Mouse (Mus musculus) urinary bladder, adult 18-20 months (tissue): Measurements from ENCODE around the gene Kcnk16.

Experiments
- DNase-seq, 2 experiments: peaks; one replicate each; pipeline ENCODE4 v3.0.0; 2022; ENCODE audit warnings: low spot score in 2 of 2, mixed read lengths in 2 of 2

The Kcnk16 gene

DNA sequence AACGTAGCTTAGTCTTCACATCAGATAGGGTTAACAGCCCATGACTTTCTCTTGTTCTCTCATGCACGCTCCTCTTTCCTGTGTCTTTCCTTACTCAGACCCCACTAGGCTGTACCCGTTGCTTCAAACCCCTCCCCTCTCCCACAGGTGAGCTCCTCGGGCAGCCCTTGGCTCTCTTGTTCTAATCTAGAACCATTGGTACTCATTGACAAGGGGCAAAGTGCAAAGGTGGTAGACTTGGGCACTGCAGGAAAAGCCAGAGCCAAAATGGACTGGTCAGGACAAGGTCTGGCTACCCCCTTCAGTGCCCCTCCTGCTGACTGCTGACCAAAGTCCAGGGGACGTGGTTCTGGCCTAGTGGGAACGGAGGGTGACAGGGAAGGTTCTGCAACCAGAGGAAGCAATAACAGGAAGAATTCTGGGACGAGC, 38.9 kb downstream of the Kcnk16 start:
- no peak for DNase-seq

DNA sequence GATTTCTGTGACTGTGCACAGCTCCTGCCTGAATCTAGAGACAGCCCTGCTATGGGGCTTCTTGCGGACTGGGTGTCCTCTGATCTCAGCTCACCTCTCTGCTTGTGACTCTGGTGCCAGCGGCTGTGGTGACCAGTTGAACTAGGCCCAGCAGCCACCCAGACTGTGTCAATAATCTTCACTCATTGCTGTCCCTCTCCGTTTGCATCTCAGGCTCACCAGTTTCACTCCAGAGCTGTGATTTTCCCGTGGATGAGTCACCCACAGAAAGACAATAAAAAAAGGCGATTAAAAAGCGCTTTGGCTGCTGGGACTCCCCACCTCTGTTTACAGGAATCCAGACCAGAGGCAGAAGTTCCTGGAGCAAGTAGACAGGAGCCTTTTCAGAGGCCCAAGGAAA, 39.6 kb downstream of the Kcnk16 start:
- DNase-seq: no peak

DNA sequence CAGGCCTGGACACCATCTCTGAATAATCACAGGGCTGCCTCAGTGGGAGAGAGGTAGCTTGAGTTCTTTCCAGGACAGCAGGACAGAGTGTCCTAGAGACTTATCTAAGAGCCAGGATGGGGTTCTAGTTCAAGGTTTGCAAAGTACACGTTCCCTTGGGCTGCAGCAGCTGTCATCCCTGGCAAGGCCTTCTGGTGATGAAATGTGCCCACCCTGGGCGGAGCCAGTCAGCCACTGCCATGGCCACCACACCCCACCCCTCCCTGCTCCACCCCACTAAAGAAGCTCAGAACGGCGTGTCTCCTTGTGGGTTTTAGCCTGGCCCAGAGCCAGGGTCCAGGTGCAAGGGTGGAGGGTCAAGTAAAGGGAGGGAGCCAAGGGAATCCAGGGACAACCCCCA, 40.7 kb downstream of the Kcnk16 start:
- no peak for DNase-seq

DNA sequence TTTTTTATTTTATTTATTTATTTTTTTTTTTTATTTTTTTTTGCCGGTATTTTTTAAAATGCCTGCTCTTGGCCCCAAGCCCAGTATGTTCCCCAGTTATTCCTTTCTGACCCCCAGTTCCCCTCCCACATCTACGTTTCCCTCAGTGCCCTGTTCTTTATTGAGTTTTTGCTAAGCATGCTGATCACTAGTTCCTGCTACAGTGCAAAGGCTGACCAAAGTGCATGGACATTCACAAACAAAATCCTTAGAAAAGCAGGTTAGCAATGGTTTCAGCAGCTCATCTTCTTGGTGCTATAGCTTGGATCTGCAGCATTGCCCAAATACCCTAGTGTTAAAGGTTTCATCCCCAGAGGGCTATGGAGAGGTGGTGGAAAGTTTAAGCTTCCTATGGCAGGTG, 42.0 kb downstream of the Kcnk16 start:
- DNase-seq: no peak

DNA sequence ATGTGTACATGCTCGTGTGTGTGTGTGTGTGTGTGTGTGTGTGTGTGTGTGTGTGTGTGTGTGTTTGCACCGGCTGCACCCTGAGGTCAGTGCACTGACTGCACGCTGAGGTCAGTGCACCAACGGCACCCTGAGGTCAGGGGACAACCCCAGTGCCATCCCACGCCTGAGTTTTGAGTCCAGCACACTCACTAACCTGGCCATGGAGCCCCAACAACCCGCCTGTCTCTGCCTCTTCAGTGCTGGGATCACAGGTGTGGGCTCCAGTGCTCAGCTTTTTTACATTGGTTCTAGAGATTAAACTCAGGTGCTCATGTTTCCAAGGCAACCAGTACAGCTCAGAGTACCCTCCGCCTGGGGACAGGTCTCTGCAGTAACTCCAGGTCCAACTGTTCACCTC, 42.5 kb downstream of the Kcnk16 start:
- DNase-seq: no peak

DNA sequence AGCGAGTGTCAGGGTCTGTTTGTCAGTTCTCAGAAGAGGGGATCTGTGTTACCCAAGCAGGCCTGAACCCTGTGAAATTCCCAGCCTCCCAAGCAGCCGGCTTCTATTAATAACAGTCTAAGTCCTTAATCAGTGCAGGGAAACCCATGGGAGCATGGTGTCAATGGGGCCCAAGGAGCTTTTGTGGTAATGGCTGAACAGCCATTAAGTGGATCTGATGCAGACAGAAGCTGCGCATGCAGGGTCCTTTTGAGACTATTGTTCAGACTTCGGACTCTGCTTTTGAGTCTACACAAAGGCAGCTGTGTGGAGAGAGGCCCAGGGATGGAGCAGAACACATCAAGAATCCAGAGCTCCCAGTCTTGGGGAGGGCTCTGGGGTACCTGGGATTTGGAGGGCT, 43.5 kb downstream of the Kcnk16 start:
- no peak for DNase-seq

DNA sequence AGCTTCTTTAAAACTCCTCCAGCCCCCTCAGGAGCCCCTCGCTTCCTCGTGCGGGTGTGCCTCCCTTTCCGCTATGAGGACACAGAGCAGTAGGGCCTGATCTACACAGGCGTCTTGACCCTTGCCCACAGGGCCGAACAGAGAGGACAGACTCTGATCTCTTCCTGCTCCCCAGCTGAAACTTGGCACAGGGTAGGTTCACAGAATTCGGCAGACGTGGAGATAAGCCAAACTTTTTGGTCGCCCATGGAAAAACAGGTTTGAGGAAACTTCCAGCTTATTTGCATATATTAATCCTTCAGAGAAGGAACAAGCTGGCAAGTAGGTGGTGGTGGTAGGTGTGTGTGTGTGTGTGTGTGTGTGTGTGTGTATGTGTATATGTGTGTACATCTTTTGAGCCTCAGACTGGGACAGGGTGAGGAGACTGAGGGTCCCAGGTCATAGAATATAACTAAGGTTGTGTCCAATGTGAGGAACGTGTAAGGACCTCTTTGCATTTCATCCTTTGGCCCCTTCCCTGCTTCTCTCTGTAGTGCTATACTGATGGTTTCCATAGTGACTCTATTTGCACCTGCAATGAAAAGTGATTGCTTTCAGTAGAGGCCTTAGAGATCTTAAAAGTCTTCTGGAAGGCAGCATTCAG, 44.3 kb downstream of the Kcnk16 start:
- DNase-seq: no peak

DNA sequence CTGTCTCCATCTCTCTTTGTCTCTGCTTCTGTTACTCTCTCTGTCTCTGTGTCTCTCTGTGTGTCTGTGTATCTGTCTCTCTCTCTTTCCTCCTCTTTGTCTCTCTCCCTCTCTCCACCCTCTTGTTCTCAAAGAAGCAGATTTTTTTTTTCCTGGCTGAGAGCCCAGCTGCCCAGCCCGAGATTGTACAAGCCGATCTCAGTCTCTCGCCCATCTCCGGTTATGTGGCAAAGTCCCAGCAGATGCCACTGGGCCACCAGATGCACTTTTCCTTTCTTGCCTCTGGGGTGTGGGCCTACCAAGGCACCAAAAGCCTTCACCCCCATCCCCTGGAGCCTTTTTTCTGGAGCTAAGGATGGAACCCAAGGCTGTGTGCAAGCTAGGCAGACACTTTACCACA, 44.8 kb downstream of the Kcnk16 start:
- no peak for DNase-seq

DNA sequence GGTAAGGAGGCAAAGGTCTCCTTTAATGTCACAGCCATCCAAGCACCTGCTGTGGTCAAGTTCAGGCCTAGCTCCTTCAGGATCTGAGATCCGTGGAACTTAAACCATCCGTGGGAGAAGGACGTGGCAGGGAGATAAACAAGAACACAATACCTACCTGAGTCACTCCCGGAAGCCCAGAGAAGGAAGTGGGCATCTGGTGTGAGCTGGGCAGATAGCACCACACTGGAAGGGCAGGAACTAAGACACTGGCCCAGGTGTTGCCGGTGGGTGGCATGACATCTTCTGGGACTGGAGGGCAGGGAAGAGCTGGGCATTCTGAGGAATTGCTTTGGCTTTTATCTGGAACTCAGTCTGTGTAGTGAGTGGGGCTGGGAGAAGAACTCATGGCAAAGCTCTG, 45.7 kb downstream of the Kcnk16 start:
- DNase-seq: no peak

DNA sequence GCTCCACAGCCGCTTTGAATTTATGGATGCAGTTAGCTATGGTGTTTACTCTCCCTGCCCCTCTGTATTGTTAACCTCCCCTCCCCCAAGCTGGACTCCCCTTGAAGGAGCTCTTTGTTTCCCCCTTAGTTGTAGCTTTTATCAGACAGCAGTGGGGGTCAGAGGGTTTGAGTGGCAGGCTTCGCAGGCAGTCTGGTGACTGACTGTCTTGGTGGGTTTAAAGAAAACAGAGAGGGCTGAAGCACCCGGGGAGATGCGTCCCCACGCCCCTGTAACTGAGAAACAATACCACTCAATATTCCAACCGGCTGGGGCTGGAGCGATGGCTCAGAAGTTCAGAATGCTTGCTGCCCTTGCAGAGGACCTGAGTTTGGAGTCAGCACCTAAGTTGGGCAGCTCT, 47.9 kb downstream of the Kcnk16 start:
- DNase-seq: no peak

DNA sequence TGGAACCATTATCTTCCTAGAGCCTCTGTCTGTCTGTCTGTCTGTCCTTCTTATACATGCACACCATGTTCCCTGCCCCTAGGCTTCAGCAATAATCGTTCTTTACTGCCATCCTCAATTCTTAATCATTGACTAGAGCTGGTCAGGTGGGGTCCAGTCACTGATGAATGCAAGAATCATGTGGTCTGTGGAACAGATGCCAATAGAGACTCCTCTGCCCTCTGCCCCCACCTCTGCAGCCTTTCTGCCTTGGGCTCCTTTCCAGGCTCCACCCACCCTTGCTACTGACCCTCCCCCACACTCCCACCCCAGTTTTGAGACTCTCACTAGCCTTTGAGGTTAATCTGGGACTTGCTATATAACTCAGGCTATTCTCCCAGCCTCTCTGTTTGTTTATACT, 49.1 kb downstream of the Kcnk16 start:
- no peak for DNase-seq

DNA sequence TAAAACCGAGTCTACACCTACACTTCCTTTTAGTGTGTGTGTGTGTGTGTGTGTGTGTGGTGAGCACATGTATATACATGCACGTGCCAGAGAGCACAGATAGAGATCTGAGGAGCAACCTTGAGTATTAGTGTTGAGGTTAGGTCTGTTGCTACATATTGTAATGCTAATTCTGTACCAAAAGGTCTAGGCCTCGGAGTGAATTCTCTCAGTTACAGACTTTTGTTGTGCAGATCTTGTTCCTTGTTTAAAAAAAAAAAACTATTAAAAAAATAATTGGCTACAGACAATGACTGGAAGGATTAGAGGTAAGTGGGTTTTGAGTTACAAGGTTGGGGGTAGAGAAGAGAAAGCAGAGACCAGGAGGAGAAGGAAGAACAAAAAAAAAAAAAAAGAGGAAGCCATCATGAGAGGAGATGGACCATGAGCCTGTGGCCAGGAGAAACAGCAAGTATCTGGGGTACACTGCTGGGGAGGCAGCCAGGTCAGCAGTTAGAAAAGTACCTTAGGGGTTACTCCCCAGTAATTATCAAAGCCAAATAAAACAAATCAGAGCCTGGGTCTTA, 51.6 kb downstream of the Kcnk16 start:
- DNase-seq: no peak

DNA sequence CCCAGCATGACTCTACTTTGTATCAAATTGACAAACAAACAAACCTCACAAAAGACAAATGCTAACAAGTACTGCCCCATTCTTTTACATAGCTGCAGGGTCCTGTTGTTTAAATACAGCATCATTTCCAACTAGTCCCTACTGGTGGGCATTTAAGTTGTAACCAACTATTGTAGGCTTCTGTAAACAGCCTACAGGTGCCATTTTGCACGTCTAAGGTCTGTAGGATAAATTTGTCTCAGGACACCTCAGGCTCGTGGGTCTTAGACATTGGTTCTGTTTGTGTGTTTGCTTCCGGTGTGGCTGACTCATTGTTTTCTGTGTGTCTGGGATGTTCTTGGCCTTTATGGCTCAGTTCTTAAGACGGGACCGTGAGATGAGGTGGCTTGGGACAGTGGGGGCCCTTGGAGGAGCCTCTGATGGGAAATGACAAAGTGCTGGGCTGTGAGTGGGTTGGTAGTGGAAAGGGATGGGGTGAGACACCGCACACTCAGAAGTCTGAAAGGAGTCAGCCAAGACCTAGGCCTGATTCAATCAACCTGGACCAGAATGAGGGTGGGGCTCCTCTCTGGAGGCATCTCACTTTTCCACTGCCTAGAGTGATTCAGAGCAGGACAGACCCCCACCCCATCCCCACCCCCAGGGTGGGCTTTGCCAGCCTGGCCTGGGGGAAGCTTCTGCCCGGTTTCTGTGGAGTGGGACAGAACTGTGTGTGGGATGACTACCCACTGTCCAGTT, 52.3 kb downstream of the Kcnk16 start:
- DNase-seq: no peak

DNA sequence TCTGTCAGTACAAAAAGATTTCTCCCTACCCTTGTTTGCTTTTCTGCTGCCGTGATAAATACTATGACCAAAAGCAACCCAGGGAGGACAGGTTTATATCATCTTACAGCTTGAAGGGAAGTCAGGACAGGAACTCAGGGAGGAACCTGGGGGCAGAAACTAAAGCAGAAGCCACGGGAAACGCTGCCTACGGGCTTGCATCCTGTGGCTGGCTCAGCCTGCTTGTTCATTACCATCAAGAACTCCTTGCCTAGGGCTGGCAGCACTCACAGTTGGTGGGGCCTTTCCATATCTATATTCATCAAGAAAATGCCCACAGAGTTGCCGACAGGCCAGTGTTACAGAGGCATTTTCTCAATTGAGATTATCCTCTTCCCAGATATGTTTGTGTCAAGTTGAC, 53.2 kb downstream of the Kcnk16 start:
- no peak for DNase-seq

DNA sequence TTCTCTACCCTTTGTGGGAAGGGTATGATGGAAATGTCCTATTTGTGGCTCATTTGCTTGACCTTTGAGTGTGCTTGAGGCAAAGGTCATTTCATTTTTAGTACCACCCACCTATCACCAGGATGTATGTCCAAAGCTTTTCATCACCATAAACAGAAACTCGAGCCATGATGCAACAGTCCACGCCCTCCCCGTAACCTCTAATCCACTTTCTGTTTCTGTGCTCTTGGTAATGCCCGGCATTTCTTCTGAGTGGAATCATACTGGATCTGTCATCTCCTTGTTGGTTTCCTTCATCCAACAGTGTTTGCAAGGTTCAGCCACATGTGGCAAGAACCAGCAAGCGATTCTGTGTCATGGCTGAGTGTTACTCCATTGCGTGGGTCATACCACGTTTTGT, 54.9 kb downstream of the Kcnk16 start:
- peak in 1 of 2 experiments; percentile 33 for DNase-seq

DNA sequence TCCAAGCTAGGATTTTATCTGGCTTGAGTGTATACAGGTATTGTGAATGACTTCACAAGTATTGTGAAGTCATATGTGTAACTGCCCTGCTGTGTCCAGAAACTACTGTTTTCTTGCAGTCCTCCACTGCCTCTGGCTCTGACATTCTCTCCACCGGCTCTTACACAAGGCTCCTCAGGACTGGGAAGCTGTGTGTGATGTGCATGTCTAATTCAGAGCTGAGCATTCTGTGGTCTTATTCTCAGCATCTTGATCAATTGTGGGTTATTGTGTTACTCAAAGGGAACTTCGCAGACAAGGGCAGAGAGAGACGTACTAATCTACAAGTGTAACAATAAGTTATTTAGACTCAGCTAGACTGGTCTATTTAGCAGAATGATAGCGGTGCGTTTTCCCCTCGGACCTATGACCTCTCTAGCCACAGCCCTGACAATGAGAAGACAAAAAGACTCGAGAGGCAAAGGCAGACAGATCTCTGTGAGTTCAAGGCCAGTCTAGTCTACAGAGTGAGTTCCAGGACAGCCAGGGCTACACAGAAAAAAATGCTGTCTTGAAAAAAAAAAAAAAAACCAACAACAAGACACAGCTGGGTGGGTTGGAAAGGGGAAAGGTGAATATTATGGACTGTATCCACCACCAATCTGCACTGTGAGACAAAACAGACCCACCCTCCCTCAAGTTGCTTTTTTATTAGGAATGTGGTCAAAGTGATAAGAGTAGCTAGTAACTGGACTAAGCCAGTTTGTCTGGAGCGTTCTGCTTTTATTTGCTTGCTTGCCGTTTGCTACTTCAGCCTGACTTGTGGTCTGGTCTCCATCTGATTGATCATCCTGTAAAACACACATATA, 57.0 kb downstream of the Kcnk16 start:
- DNase-seq: no peak
